Mouse (Mus musculus): Measurements from ENCODE around the gene Tm9sf2. TPM values are rescaled to one million over a fixed set of nuclear protein-coding genes. Genes with fewer than 3 reads are reported as not detected.

Tm9sf2 gene
- polyA plus RNA-seq, 1 experiment from 2014 or later: 162 TPM

DNA sequence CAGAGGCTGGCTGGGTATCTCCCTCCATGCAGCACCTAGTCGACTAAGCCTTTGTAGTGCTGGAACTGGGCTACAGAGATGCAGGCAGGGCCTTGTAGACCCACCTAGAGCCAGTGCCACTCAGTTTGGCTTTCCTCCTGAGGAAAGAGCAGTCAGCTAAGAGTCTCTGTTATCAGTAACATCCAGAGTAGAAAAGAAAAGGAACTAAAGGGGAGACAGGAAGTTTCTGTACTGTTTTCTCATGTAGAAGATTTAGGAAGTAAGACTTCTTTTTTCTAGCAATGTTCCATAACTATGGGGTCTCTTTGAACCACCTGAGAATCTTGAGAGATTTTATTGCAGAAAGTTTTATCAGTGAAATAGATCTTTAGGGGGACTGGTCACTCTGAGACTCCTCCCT is 38.5 kb downstream of the Tm9sf2 start:
- no peaks in the 10 kb centered on the region for H3K4me1 ChIP-seq (ENCODE audit: insufficient read depth, low read depth, low read length)
- TF ChIP-seq CTCF (IDR thresholded peaks at IDR 0.05) (no peak), EP300 (IDR thresholded peaks at IDR 0.05) (no peak)
- peaks cover 64% of the 10 kb centered on the region for H3K36me3 ChIP-seq (ENCODE audit: insufficient read depth, low read length)
- no peaks in the 10 kb centered on the region for H3K27me3 ChIP-seq (replicated peaks; ENCODE audit: insufficient read depth, low read length)
- H3K9ac ChIP-seq (replicated peaks; ENCODE audit: low read depth): no peak overlapping the region
- H3K9me3 ChIP-seq (ENCODE audit: low read length): no peaks in the 10 kb centered on the region
- no peak overlapping the region for H3K4me2 ChIP-seq (replicated peaks; ENCODE audit: low read depth, low read length)
- no peak for ATAC-seq
- no peak overlapping the region for H3K27ac ChIP-seq (ENCODE audit: low read length)
- no peak for DNase-seq (ENCODE audit: low spot score)
- WGBS: 61% methylated on average over 1 of the region's 1 CpGs
- no peak overlapping the region for H3K4me3 ChIP-seq (ENCODE audit: low read depth, low read length)

DNA sequence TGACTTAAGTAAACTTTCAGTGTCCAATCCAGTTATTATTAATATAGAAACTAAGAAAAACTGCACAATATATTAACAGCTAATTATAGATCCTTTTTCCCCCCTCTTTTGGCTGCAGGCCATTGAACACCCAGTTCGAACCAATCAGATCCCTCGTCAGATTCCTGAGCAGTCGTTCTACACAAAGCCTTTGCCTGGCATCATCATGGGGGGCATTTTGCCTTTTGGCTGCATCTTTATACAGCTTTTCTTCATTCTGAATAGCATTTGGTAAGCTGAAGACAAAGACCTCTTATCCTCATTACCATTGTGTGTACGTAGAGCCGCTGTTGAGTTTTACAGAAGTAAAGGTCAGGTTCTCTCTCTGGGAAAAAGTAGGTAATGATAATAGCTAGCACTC is 43.8 kb downstream of the Tm9sf2 start:
- H3K9ac ChIP-seq (replicated peaks; ENCODE audit: low read depth): no peak overlapping the region
- no peak for ATAC-seq
- H3K4me1 ChIP-seq (ENCODE audit: insufficient read depth, low read depth, low read length): no peaks in the 10 kb centered on the region
- no peaks in the 10 kb centered on the region for H3K27me3 ChIP-seq (replicated peaks; ENCODE audit: insufficient read depth, low read length)
- DNase-seq (ENCODE audit: low spot score): no peak
- H3K4me2 ChIP-seq (replicated peaks; ENCODE audit: low read depth, low read length): no peak overlapping the region
- H3K9me3 ChIP-seq (ENCODE audit: low read length): no peaks in the 10 kb centered on the region
- no peak for TF ChIP-seq CTCF (IDR thresholded peaks at IDR 0.05)
- no peak for TF ChIP-seq EP300 (IDR thresholded peaks at IDR 0.05)
- 78% methylated on average over 5 of the region's 5 CpGs for WGBS
- H3K4me3 ChIP-seq (ENCODE audit: low read depth, low read length): no peak overlapping the region
- peaks cover 61% of the 10 kb centered on the region for H3K36me3 ChIP-seq (ENCODE audit: insufficient read depth, low read length)
- no peak overlapping the region for H3K27ac ChIP-seq (ENCODE audit: low read length)

DNA sequence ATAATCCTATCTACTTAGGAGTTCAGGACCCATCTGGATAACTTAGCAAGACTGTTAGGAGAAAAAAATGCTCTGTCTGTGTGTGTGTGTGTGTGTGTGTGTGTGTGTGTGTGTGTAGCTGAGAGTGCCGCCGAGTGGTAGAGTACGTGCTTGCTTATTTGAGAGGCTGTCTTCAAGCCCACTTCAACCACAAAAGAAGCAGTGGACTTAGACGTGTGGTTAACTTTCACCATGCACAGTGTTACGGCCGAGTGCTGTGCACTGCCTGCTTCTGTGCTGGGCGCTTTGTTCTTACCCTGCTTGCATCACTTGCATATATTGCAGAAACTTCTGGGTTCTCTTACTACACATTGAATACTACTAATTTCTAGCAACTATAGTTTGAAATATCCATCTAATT is 50.9 kb downstream of the Tm9sf2 start:
- peaks cover 24% of the 10 kb centered on the region; the same call in 1 of the 2 replicates for H3K36me3 ChIP-seq (ENCODE audit: insufficient read depth, low read length)
- DNase-seq (ENCODE audit: low spot score) (peak; percentile 41), ATAC-seq (peak; percentile 78)
- H3K27ac ChIP-seq (ENCODE audit: low read length): no peak overlapping the region
- H3K4me3 ChIP-seq (ENCODE audit: low read depth, low read length): no peak overlapping the region
- H3K4me1 ChIP-seq (ENCODE audit: insufficient read depth, low read depth, low read length): no peaks in the 10 kb centered on the region
- 56% methylated on average over 7 of the region's 7 CpGs for WGBS
- TF ChIP-seq CTCF (IDR thresholded peaks at IDR 0.05): no peak
- no peak for TF ChIP-seq EP300 (IDR thresholded peaks at IDR 0.05)
- no peak overlapping the region for H3K9ac ChIP-seq (replicated peaks; ENCODE audit: low read depth)
- no peaks in the 10 kb centered on the region for H3K9me3 ChIP-seq (ENCODE audit: low read length)
- no peak overlapping the region for H3K4me2 ChIP-seq (replicated peaks; ENCODE audit: low read depth, low read length)
- H3K27me3 ChIP-seq (replicated peaks; ENCODE audit: insufficient read depth, low read length): no peaks in the 10 kb centered on the region

DNA sequence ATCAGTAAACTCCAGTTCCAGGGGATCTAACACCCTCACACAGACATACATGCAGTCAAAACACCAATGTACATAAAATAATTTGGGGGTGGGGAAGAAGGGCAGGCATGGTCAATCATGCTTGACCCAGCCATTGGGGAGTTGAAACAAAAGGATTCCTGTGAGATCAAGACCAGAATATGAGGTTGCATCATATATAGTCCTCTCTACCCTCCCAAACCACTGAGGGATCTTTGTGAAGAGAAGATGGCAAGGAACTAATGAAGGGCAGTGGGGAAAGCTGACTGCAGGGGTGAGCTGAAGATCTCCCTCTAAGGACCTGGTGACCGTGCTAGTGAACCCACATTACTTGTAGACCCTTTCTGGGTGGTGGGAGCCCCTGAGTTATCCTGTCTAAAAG is 54.1 kb downstream of the Tm9sf2 start:
- Histone ChIP-seq H3K27me3 (replicated peaks; ENCODE audit: insufficient read depth, low read length) (no peaks in the 10 kb centered on the region), H3K36me3 (ENCODE audit: insufficient read depth, low read length) (0 out of 2 replicates have a peak, but pooled peaks cover under 1% of the 10 kb centered on the region), H3K4me1 (ENCODE audit: insufficient read depth, low read depth, low read length) (no peaks in the 10 kb centered on the region), H3K4me2 (replicated peaks; ENCODE audit: low read depth, low read length) (no peak overlapping the region), H3K9ac (replicated peaks; ENCODE audit: low read depth) (no peak overlapping the region), H3K4me3 (ENCODE audit: low read depth, low read length) (no peak overlapping the region), H3K9me3 (ENCODE audit: low read length) (no peaks in the 10 kb centered on the region), H3K27ac (ENCODE audit: low read length) (no peak overlapping the region)
- DNase-seq (ENCODE audit: low spot score) (no peak), ATAC-seq (no peak)
- no peak for TF ChIP-seq CTCF (IDR thresholded peaks at IDR 0.05)
- no peak for TF ChIP-seq EP300 (IDR thresholded peaks at IDR 0.05)
- WGBS: 100% methylated on average over 1 of the region's 1 CpGs

DNA sequence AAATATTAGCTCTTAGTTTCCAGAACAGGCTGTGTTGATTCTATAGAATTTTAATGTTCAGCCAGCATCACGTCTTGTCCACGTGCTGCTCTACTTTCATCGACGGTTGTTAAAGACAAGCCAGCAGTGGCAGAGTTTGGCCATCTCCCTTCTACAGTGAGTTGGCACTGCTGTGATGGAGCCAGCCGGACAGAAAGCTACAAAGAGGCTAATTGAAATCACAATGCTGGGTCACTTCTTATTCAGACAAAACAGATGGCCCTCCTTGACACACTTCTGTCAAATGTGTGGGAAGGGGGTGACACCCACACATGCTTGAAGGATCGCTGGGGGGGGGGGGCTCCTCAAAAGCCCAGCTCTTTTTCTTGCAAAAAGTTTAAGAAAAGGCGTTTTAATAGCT is 62.1 kb downstream of the Tm9sf2 start:
- 79% methylated on average over 7 of the region's 7 CpGs for WGBS
- Histone ChIP-seq H3K27me3 (replicated peaks; ENCODE audit: insufficient read depth, low read length) (no peaks in the 10 kb centered on the region), H3K9me3 (ENCODE audit: low read length) (no peaks in the 10 kb centered on the region), H3K4me1 (ENCODE audit: insufficient read depth, low read depth, low read length) (no peaks in the 10 kb centered on the region; the same call in 1 of the 2 replicates), H3K4me3 (ENCODE audit: low read depth, low read length) (no peak overlapping the region), H3K36me3 (ENCODE audit: insufficient read depth, low read length) (no peaks in the 10 kb centered on the region), H3K27ac (ENCODE audit: low read length) (no peak overlapping the region), H3K9ac (replicated peaks; ENCODE audit: low read depth) (no peak overlapping the region), H3K4me2 (replicated peaks; ENCODE audit: low read depth, low read length) (no peak overlapping the region)
- no peak for ATAC-seq
- TF ChIP-seq CTCF (IDR thresholded peaks at IDR 0.05): no peak
- TF ChIP-seq EP300 (IDR thresholded peaks at IDR 0.05): no peak
- DNase-seq (ENCODE audit: low spot score): no peak

DNA sequence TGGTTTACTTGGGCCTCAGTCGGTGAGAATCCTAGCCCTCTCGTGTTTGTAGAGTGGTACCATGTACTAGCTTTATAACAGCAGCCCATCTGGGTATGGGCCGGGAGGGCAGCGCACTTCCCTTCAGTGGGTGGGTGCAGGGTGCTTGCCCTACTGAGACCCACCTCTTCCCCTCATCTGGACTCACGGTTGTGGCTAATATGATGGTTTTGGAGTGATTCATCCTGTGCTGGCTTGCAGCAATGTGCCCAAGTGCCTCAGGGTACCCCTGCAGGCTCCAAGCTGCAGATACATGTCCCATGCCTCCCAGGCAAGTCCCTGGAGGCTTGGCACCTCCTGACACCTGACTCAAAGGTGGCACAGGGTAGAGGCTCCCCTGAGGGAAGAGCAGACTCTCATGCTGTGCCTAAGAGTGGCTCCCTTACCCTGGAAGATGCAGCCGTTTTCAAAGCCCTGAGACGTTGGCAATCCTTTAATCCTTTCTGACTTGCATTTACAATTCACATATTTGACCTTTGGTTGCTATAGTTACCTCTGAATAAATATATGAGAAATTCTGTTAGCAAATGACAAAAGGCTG is 63.5 kb downstream of the Tm9sf2 start:
- no peak overlapping the region for H3K27ac ChIP-seq (ENCODE audit: low read length)
- TF ChIP-seq CTCF (IDR thresholded peaks at IDR 0.05) (no peak), EP300 (IDR thresholded peaks at IDR 0.05) (no peak)
- no peaks in the 10 kb centered on the region for H3K9me3 ChIP-seq (ENCODE audit: low read length)
- DNase-seq (ENCODE audit: low spot score) (no peak), ATAC-seq (no peak)
- WGBS: 63% methylated on average over 7 of the region's 7 CpGs
- H3K4me3 ChIP-seq (ENCODE audit: low read depth, low read length): no peak overlapping the region
- H3K4me1 ChIP-seq (ENCODE audit: insufficient read depth, low read depth, low read length): no peaks in the 10 kb centered on the region; the same call in 1 of the 2 replicates
- no peaks in the 10 kb centered on the region for H3K36me3 ChIP-seq (ENCODE audit: insufficient read depth, low read length)
- H3K4me2 ChIP-seq (replicated peaks; ENCODE audit: low read depth, low read length): no peak overlapping the region
- no peaks in the 10 kb centered on the region for H3K27me3 ChIP-seq (replicated peaks; ENCODE audit: insufficient read depth, low read length)
- no peak overlapping the region for H3K9ac ChIP-seq (replicated peaks; ENCODE audit: low read depth)

DNA sequence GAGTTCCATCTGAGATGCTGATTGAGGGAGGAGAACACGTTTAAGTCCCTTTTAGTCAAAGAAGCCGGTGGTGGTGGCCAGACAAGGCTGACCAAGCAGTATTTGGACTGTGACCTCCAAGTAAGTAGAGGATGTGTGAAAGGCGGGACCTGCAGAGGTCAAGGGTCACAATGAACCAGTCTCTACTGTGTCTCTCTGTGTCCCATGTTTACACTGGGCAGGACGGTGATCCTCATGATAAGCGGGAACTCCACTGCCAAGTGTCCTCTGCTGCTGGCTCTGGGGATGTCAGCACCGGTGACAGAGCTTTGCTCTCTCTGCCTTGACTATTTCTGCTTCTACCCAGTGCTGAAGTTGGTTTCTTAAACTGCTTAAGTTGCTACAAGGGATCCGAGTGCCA is 64.2 kb downstream of the Tm9sf2 start:
- no peak for DNase-seq (ENCODE audit: low spot score)

More for the DNA sequence above, 64.2 kb downstream of the Tm9sf2 start:
- H3K4me3 ChIP-seq (ENCODE audit: low read depth, low read length): no peak overlapping the region
- WGBS: 59% methylated on average over 7 of the region's 7 CpGs
- no peak overlapping the region for H3K27ac ChIP-seq (ENCODE audit: low read length)
- no peaks in the 10 kb centered on the region for H3K27me3 ChIP-seq (replicated peaks; ENCODE audit: insufficient read depth, low read length)
- no peak for ATAC-seq
- no peak overlapping the region for H3K9ac ChIP-seq (replicated peaks; ENCODE audit: low read depth)
- H3K4me2 ChIP-seq (replicated peaks; ENCODE audit: low read depth, low read length): no peak overlapping the region
- H3K36me3 ChIP-seq (ENCODE audit: insufficient read depth, low read length): no peaks in the 10 kb centered on the region
- no peaks in the 10 kb centered on the region; the same call in 1 of the 2 replicates for H3K4me1 ChIP-seq (ENCODE audit: insufficient read depth, low read depth, low read length)
- H3K9me3 ChIP-seq (ENCODE audit: low read length): no peaks in the 10 kb centered on the region
- TF ChIP-seq CTCF (IDR thresholded peaks at IDR 0.05) (no peak), EP300 (IDR thresholded peaks at IDR 0.05) (no peak)
